Mouse (Mus musculus) splenic B cell, adult 2 months (primary cell): ENCODE results near the gene Wrap53.
"Not testable (repeated sequence)": the region's sequence is repeated elsewhere in the genome, so short reads cannot be mapped to it uniquely, and the experiment has no call there.

Source experiments
- DNase-seq: peaks from one replicate; pipeline ENCODE4 v3.0.0-alpha.2; 2011; ENCODE audit warnings: low read depth, low spot score
- H3K27me3 ChIP-seq: 2 replicates; pipeline ENCODE4 v1.6.1; 2012; ENCODE audit warnings: mild to moderate bottlenecking, low read length, moderate library complexity, mixed read lengths; ENCODE audit not compliant: control insufficient read depth, poor library complexity, insufficient read depth, severe bottlenecking
- H3K36me3 ChIP-seq: 2 replicates; pipeline ENCODE4 v1.6.1; 2012; ENCODE audit warnings: mild to moderate bottlenecking, low read length, moderate library complexity, mixed read lengths; ENCODE audit not compliant: control insufficient read depth, poor library complexity, insufficient read depth, severe bottlenecking

Gene Wrap53

DNA sequence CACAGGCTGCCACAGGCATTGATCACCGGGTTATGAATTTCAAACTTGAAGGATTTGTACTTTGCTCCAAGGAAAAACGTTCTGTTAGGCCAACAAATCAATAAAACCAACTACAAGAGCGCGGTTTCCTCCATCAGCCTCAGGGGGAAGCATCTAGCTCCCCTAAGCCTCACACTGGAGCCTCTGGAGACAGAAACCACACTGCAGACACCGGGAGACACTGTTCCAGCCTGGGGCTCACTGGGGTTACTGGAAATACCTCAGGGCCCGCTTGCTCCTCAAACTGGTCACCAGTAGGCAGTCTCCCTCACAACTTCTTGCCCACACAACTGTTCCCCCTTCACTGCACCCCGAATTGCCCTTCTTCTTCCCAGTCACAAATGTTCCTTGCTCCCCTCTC lies 34.1 kb downstream of the Wrap53 start:
- Histone ChIP-seq H3K27me3 (no peaks in the 10 kb centered on the region), H3K36me3 (no peaks in the 10 kb centered on the region)
- DNase-seq = no peak

GRCm38 (mm10) chr11:69543598-69543997 lies 36.5 kb downstream of the Wrap53 start:
- DNase-seq = no peak
- Histone ChIP-seq H3K36me3 (no peaks in the 10 kb centered on the region), H3K27me3 (no peaks in the 10 kb centered on the region)

GRCm38 (mm10) chr11:69541741-69542140 lies 38.3 kb downstream of the Wrap53 start:
- DNase-seq, H3K27me3 ChIP-seq, H3K36me3 ChIP-seq: not testable (repeated sequence)

DNA sequence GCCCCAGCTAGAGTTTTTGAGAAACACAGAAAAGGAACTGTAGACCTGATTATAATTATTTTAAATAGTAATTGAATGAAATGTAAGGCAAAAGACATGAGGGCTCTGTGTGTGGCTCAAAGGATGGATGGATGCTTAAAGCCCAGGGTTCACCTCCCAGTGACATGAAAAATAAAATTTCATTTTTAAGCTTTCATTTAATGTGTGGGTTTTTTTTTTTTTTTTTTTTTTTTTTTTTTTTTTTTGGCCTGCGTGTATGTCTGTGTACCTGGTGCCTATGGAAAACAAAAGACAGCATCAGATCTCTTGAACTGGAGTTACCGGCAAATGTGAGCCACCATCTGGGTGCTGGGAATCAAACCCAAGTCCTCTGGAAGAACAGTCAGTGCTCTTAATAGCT lies 39.4 kb downstream of the Wrap53 start:
- no peak for DNase-seq
- H3K27me3 ChIP-seq = no peaks in the 10 kb centered on the region
- H3K36me3 ChIP-seq = no peaks in the 10 kb centered on the region

DNA sequence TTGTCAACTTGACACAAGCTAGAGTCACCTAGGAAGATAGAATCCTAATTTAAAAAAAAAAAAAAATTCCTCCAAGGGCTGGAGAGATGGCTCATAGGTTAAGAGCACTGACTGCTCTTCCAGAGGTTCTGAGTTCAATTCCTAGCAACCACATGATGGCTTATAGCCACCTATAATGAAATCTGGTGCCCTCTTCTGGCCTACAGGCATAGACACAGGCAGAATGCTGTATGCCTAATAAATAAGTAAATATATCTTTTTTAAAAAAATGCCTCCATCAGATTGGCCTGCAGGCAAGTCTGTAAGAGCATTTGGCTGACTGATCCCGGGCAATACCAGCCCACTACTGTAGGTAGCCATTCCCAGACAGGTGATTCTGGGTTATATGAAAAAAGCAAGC lies 45.1 kb downstream of the Wrap53 start:
- Histone ChIP-seq H3K27me3 (no peaks in the 10 kb centered on the region), H3K36me3 (no peaks in the 10 kb centered on the region)
- DNase-seq = no peak

DNA sequence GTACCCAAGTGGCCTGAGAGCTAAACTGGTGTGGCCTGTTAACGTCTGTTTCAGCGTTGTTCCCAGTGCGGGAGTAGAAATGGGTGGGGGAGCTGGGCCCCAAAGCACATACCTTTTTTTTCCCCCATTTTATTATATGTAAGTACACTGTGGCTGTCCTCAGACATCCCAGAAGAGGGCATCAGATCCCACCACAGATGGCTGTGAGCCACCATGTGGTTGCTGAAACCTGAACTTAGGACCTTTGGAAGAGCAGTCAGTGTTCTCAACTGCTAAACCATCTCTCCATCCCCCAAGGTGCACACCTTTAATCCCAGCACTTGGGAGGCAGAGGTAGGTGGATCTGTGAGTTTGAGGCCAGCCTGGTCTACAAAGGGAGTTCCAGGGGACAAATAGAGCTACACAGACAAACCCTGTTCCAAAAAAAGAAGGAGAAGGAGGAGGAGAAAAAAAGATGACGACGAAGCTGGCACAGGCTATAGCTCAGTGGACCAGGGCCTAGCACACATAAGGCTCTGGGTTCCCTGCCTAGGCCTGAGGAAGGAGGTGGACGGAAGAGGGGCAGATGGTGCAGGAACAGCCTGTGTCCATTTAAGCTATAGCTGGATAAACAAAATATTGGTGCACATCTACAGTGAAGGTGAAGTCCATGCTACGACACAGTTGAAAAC lies 47.4 kb downstream of the Wrap53 start:
- Histone ChIP-seq H3K27me3 (no peaks in the 10 kb centered on the region), H3K36me3 (no peaks in the 10 kb centered on the region)
- no peak for DNase-seq

DNA sequence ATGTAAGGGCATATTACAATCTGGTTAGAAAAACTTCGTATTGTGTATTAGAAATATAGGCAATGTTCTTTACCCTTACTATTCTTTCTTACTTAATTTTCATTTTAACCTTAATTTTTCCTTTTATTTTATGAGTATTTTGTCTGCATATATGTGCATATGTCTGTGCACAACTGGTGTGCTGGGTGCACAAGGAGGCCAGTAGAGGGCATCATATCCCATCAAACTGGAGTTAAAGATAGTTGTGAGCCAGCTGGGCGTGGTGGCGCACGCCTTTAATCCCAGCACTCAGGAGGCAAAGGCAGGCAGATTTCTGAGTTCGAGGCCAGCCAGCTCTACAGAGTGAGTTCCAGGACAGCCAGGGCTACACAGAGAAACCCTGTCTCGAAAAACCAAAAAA lies 49.3 kb downstream of the Wrap53 start:
- H3K36me3 ChIP-seq, DNase-seq, H3K27me3 ChIP-seq: not testable (repeated sequence)

DNA sequence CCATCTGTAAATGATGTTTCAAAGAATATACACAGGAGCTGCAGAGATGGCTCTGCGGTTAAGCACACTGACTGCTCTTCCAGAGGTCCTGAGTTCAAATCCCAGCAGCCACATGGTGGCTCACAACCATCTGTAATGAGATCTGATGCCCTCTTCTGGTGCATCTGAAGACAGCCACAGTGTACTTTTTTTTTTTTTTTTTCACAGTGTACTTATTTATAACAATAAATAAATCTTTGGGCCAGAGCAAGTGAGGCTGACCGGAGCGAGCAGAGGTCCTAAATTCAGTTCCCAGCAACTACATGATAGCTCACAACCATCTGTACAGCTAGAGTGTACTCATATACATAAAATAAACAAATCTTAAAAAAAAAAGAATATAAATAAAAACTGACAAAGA lies 49.8 kb downstream of the Wrap53 start:
- H3K36me3 ChIP-seq, DNase-seq, H3K27me3 ChIP-seq: not testable (repeated sequence)

- DNase-seq = no peak
- H3K36me3 ChIP-seq = no peaks in the 10 kb centered on the region
These were observed 52.0 kb downstream of the Wrap53 start for GRCm38 (mm10) chr11:69528031-69528390.

DNA sequence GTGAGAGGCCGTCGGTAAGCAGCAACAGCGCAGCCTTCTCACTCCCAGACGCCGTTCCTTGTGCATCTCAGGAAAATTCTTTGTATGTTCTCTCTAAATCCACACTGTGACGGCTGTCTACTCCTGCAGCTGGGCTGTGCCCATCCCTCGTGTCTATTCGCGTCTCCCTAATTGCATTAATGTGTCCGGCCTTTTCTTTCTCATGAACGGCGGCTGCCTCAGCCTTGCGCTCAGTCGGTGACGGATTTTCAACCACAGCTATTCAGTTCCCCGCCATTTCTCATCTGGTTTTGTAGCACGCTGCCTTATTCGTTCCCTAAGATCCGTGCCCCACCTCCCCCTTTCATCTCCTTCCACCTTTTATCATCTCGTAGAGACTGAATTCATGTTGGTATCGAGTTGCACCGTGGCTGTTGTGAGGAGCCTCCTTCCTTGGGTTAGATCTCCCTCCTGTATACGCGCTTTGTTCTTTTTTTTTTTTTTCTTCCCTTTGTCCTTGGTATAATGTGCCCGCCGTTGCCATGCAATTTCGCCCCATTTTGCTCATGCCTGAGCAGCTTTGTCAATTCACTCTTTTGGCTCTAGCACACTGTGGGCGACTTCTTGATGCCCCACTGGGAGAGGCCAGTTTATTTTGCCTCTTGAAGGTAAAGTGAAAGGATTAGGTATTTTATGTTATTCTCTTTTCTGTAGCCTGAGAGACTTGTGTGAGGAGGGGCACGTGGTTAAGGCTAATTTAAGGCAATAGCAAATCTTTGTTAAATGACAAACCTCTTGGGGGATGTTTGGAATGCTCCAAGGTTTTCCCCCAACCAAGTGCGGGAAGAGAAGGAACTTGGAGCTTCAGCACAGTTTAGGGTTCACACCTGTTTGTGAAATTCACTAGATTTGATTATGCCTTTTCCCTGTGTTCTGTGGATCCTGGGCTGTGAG lies 52.7 kb downstream of the Wrap53 start:
- no peak for DNase-seq
- no peaks in the 10 kb centered on the region for H3K27me3 ChIP-seq
- no peaks in the 10 kb centered on the region for H3K36me3 ChIP-seq

More at GRCm38 (mm10) chr11:69528031-69528390, 52.0 kb downstream of the Wrap53 start:
- H3K27me3 ChIP-seq = no peaks in the 10 kb centered on the region

DNA sequence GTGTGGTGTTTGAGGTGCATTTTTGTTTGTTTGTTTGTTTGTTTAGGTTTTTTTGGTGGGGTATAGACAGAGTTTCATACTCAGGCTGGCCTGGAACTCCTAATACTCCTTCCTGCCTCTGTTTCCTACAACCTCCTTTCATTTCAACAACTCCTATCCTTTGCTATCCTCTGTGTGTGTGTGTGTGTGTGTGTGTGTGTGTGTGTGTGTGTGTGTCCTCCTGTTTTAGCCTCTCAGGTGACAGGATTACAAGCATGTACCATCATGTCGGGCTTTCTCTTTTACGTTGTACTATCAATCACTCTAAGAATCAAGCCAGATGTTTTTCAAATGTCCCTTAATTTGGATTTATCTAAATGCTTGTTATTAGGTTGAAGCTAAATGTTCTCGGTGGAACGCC lies 53.4 kb downstream of the Wrap53 start:
- Histone ChIP-seq H3K27me3 (no peaks in the 10 kb centered on the region), H3K36me3 (no peaks in the 10 kb centered on the region)
- no peak for DNase-seq

GRCm38 (mm10) chr11:69525661-69526060 lies 54.4 kb downstream of the Wrap53 start:
- Histone ChIP-seq H3K36me3 (no peaks in the 10 kb centered on the region), H3K27me3 (no peaks in the 10 kb centered on the region)
- no peak for DNase-seq

DNA sequence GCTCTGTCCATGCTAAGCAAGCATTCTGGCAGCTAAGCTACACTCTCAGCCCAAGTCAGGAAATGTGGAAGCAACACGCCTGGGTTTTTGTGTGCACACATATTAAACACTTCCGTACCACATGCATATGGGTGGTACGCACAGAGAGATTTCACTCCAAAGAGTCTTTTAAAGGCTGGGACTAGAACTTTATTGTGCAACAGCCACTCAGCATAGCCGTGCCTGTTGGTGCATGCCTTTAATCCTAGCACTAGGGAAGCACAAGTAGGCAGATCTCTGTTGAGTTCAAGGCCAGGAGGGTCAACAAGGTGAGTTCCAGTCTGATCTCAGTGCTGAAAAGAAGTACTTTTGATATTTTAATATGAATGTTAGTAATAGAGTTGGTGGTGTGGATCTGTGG lies 56.4 kb downstream of the Wrap53 start:
- Histone ChIP-seq H3K36me3 (no peaks in the 10 kb centered on the region), H3K27me3 (no peaks in the 10 kb centered on the region)
- DNase-seq = no peak

GRCm38 (mm10) chr11:69521526-69522149 lies 58.4 kb downstream of the Wrap53 start:
- H3K27me3 ChIP-seq = no peaks in the 10 kb centered on the region
- H3K36me3 ChIP-seq = no peaks in the 10 kb centered on the region
- no peak for DNase-seq

- H3K36me3 ChIP-seq = no peaks in the 10 kb centered on the region
- DNase-seq = no peak
- H3K27me3 ChIP-seq = no peaks in the 10 kb centered on the region
These were observed 60.1 kb downstream of the Wrap53 start for GRCm38 (mm10) chr11:69519976-69520375.
